Mouse (Mus musculus) embryonic fibroblast, embryonic 13.5 days (primary cell): ENCODE results near the gene Apod. TPM values are rescaled to one million over a fixed set of nuclear protein-coding genes. Genes with fewer than 3 reads are reported as not detected.
"Not testable (repeated sequence)": the region's sequence is repeated elsewhere in the genome, so short reads cannot be mapped to it uniquely, and the experiment has no call there.

Experiments used
- H3K27ac ChIP-seq: 2 replicates; pipeline ENCODE4 v1.5.1; 2012; ENCODE audit warnings: low read length, control low read depth, inconsistent platforms; ENCODE audit not compliant: insufficient read depth
- H3K4me1 ChIP-seq: 2 replicates; pipeline ENCODE4 v1.6.1; 2011; ENCODE audit warnings: low read length; ENCODE audit not compliant: control insufficient read depth, insufficient read depth
- H3K4me3 ChIP-seq: 2 replicates; pipeline ENCODE4 v1.5.1; 2011; ENCODE audit warnings: mild to moderate bottlenecking, control low read depth, low read length; ENCODE audit not compliant: insufficient read depth
- CTCF ChIP-seq: IDR thresholded peaks from 2 replicates; pipeline ENCODE4 v1.5.1; 2011; ENCODE audit warnings: mild to moderate bottlenecking, control low read depth, low read length, moderate library complexity, borderline replicate concordance; ENCODE audit not compliant: insufficient read depth
- POLR2A ChIP-seq: IDR thresholded peaks from 2 replicates; pipeline ENCODE4 v1.6.1; 2011; ENCODE audit warnings: low read depth, mild to moderate bottlenecking, control low read depth, low read length, moderate library complexity
- polyA plus RNA-seq: library from polyadenylated mRNA; stranded (reverse); fragments of >200 nt; gene quantifications from 2 replicates; pipeline ENCODE4 v1.2.4, GENCODE M21; 2011; ENCODE audit warnings: low read depth; ENCODE audit not compliant: missing spikeins, insufficient read length

Apod gene
- polyA plus RNA-seq, 1 experiment, result 34.4 TPM

DNA sequence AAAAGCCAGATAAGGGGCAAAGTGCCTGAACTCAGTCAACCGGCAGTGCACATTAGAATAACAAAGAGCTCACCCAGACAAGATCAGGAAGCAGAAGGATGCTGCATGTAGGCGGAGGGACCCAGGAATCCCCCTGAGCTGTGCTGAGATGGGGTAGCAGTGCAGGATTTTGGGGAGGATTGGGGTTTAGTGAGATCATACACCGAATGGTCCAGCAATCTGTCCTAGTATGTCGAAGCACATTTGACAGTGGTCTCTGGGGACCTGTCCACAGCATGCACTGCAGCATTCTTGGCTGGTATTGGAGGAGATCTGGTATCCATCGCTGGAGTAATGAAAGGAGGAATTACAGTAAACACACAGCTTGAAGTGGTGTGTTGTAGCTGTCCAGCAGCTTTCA is 27.9 kb upstream of the Apod start:
- Histone ChIP-seq H3K4me3 (no peak overlapping the region), H3K4me1 (no peaks in the 10 kb centered on the region), H3K27ac (no peak overlapping the region)
- TF ChIP-seq POLR2A (no peak), CTCF (no peak)

DNA sequence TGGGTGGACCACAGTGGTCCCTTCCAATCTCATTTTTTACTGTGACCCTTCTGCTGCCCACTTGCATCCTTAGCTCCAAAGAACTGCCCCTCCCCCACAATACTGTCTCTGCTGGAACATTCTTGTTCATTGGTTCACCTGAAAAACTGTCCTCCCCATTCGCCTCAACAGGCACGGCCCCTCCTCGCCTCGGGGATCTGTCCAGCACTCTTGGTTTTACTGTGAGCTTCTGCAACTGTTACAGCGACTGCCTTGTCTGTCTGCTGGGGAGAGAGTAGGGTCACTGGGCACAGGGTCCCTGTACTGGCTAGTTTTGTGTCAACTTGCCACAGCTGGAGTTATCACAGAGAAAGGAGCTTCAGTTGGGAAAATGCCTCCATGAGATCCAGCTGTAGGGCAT is 24.7 kb upstream of the Apod start:
- no peak overlapping the region for H3K4me3 ChIP-seq
- no peak for TF ChIP-seq CTCF
- TF ChIP-seq POLR2A, result no peak
- H3K27ac ChIP-seq, result no peak overlapping the region
- H3K4me1 ChIP-seq, result no peaks in the 10 kb centered on the region

GRCm38 (mm10) chr16:31337956-31338355 is 23.3 kb upstream of the Apod start:
- no peak for TF ChIP-seq CTCF
- no peak for TF ChIP-seq POLR2A
- H3K27ac ChIP-seq, result no peak overlapping the region
- H3K4me3 ChIP-seq, result no peak overlapping the region
- no peaks in the 10 kb centered on the region for H3K4me1 ChIP-seq

- no peak for TF ChIP-seq POLR2A
- TF ChIP-seq CTCF, result no peak
- no peak overlapping the region for H3K27ac ChIP-seq
- H3K4me1 ChIP-seq, result no peaks in the 10 kb centered on the region
- H3K4me3 ChIP-seq, result no peak overlapping the region
Measured at GRCm38 (mm10) chr16:31334796-31335195, 20.2 kb upstream of the Apod start.

GRCm38 (mm10) chr16:31332586-31332985 is 18.0 kb upstream of the Apod start:
- no peak for TF ChIP-seq POLR2A
- TF ChIP-seq CTCF, result no peak
- no peak overlapping the region for H3K4me3 ChIP-seq
- no peaks in the 10 kb centered on the region for H3K4me1 ChIP-seq
- no peak overlapping the region for H3K27ac ChIP-seq

GRCm38 (mm10) chr16:31330970-31331369 is 16.4 kb upstream of the Apod start:
- not testable (repeated sequence) for H3K4me1 ChIP-seq, H3K4me3 ChIP-seq, H3K27ac ChIP-seq

GRCm38 (mm10) chr16:31329668-31330067 is 15.1 kb upstream of the Apod start:
- Histone ChIP-seq H3K27ac (no peak overlapping the region), H3K4me3 (no peak overlapping the region), H3K4me1 (no peaks in the 10 kb centered on the region)
- TF ChIP-seq CTCF (no peak), POLR2A (no peak)

- TF ChIP-seq POLR2A (no peak), CTCF (no peak)
- H3K4me3 ChIP-seq, result no peak overlapping the region
- H3K27ac ChIP-seq, result no peak overlapping the region
- H3K4me1 ChIP-seq, result no peaks in the 10 kb centered on the region
Measured at GRCm38 (mm10) chr16:31327891-31328290, 13.3 kb upstream of the Apod start.

- Histone ChIP-seq H3K27ac (no peak overlapping the region), H3K4me1 (no peaks in the 10 kb centered on the region), H3K4me3 (no peak overlapping the region)
- TF ChIP-seq CTCF (no peak), POLR2A (no peak)
Measured at GRCm38 (mm10) chr16:31327430-31327829, 12.8 kb upstream of the Apod start.

GRCm38 (mm10) chr16:31326679-31327078 is 12.1 kb upstream of the Apod start:
- Histone ChIP-seq H3K27ac (no peak overlapping the region), H3K4me3 (no peak overlapping the region), H3K4me1 (no peaks in the 10 kb centered on the region)
- TF ChIP-seq CTCF, result no peak

DNA sequence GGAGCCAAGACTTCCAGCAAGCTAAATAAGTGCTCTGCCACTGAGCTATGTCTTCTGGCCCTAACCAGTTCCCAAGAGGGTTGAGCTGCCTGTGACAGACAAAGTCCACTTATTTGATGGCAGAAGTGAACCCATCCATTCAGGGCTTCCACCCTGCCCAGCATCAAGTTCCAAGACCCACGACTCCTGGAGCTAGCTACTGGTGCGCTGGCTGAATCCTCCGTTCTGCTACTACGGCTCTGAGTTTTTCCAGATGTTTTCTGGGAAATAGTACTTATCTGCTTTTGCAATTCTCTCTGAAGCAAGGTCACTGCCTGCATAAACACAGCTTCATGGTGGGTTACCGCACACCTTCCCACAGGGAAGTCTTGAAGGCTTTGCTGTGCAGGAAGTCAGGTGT is 11.4 kb upstream of the Apod start:
- Histone ChIP-seq H3K4me3 (no peak overlapping the region), H3K27ac (no peak overlapping the region), H3K4me1 (no peaks in the 10 kb centered on the region)
- no peak for TF ChIP-seq POLR2A
- no peak for TF ChIP-seq CTCF
